Mouse (Mus musculus) kidney, embryonic 16.5 days (tissue): ENCODE measurements around the gene Anpep. TPM values are rescaled to one million over a fixed set of nuclear protein-coding genes. Genes with fewer than 3 reads are reported as not detected.

Source experiments
- ATAC-seq: fragments of 200-750 bp; cut with Nextera tagmentation; 2 replicates; pipeline ENCODE4 v1.8.0; 2017; ENCODE audit warnings: moderate TSS enrichment; ENCODE audit not compliant: low FRiP score, low TSS enrichment
- H3K27ac ChIP-seq: fragments of 300-500 bp; sonication (generic); 2 replicates; pipeline ENCODE4 v1.5.1; 2014; ENCODE audit warnings: low read length
- H3K27me3 ChIP-seq: fragments of 300-500 bp; sonication (generic); 2 replicates; pipeline ENCODE4 v1.6.1; 2014; ENCODE audit warnings: low read length, control low read depth, mixed read lengths; ENCODE audit not compliant: insufficient read depth
- H3K36me3 ChIP-seq: fragments of 300-500 bp; sonication (generic); 2 replicates; pipeline ENCODE4 v1.6.1; 2014; ENCODE audit warnings: low read length, control low read depth, mixed read lengths; ENCODE audit not compliant: insufficient read depth
- H3K4me1 ChIP-seq: fragments of 300-500 bp; sonication (generic); 2 replicates; pipeline ENCODE4 v1.6.1; 2014; ENCODE audit warnings: low read length, control low read depth, mixed read lengths; ENCODE audit not compliant: insufficient read depth
- H3K4me2 ChIP-seq: fragments of 300-500 bp; sonication (generic); replicated peaks from 2 replicates; pipeline ENCODE4 v1.6.1; 2014; ENCODE audit warnings: low read depth, low read length
- H3K4me3 ChIP-seq: fragments of 300-500 bp; sonication (generic); 2 replicates; pipeline ENCODE4 v1.5.1; 2014; ENCODE audit warnings: mild to moderate bottlenecking, low read length
- H3K9ac ChIP-seq: fragments of 300-500 bp; sonication (generic); replicated peaks from 2 replicates; pipeline ENCODE4 v1.6.1; 2014; ENCODE audit warnings: low read length
- H3K9me3 ChIP-seq: fragments of 300-500 bp; sonication (generic); 2 replicates; pipeline ENCODE4 v1.6.1; 2016; ENCODE audit warnings: low read length, control low read depth
- WGBS: fragments of 180-500 bp; shearing (Covaris S2); extraction: QIAGEN DNeasy Blood & Tissue Kit; methylation state at CpG from one replicate; pipeline ENCODE4 v1.1.7; 2014; 5-methylcytosine and 5-hydroxymethylcytosine counted together
- polyA plus RNA-seq: library from polyadenylated mRNA; unstranded; fragments of >200 nt; fragmentation: Nextera tagmentation; extraction: Ambion mirVana; gene quantifications from 2 replicates; pipeline ENCODE4 v1.2.1, GENCODE M21; 2015

Gene Anpep
- polyA plus RNA-seq, 1 experiment from 2014 or later = 164 TPM

DNA sequence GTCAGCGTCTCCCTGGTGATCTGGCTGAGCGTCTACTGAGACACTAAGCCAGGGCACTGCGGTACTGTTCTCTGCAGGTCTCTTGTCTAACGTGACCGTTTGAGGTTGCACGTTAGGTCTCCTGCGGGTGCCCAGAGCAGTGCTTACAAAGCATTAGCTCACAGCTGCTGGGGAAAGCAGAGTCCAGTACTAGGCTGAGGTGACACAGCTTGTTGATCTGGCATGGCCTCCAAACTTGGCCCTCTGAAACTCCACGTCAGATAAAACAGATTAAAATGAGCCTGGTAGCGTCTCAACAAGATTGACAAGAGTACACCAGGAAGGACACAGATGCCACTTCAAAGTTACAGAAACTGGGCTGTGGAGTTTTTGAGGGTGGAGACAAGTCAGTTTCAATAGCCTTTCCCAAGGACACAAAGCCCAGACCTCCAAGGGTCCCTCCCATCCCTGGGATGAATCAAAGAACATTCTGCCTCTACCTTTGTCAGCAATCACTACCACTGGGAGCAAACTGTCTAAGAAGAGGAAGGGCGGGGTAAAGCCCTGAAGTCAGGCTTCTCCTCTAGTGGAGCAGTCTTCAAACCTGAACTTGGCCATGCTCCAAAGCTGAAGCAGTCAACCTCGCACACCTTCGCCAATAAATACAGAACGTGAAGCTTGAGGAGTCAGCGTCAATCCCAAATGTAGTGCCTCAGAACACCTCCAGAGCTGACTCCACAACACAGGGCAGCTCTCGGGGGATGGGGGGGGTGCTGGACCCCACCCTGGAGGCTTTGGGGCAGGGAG, 29.8 kb upstream of the Anpep start:
- ATAC-seq = 0 out of 2 replicates have a peak, but pooled peaks have one; percentile 16
- H3K27ac ChIP-seq = peak overlapping the region; percentile 31; the same call in 1 of the 2 replicates
- H3K27me3 ChIP-seq = no peaks in the 10 kb centered on the region
- WGBS = 73% methylated on average over 15 of the region's 15 CpGs
- H3K36me3 ChIP-seq = no peaks in the 10 kb centered on the region
- H3K4me3 ChIP-seq = no peak overlapping the region
- peaks cover 27% of the 10 kb centered on the region; the same call in 1 of the 2 replicates for H3K4me1 ChIP-seq
- H3K9ac ChIP-seq = no peak overlapping the region
- H3K4me2 ChIP-seq = no peak overlapping the region
- H3K9me3 ChIP-seq = no peaks in the 10 kb centered on the region

DNA sequence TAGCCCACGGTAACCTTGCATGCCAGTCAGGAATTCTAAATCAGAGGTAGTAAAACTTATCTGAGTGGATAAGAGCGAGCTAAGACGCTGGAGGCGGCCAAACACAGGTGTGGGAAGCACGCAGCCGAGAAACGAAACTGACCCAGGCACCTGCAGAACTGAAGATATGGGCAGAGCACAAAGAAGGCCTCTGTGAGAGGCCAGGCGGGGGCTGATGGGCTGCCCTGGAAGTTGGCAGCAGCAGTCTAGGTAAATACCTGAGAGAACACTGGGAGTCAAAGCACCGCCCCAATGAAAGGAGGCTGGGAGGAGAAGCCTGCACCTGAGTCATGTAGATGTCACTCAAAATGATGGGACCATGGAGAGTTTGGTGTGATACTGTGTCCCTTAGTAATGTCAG, 27.7 kb upstream of the Anpep start:
- H3K4me2 ChIP-seq = no peak overlapping the region
- peaks cover 27% of the 10 kb centered on the region; the same call in 1 of the 2 replicates for H3K4me1 ChIP-seq
- H3K4me3 ChIP-seq = no peak overlapping the region
- H3K27ac ChIP-seq = peak overlapping the region; percentile 59
- peak; percentile 24; the same call in 1 of the 2 replicates for ATAC-seq
- 79% methylated on average over 9 of the region's 9 CpGs for WGBS
- no peaks in the 10 kb centered on the region for H3K9me3 ChIP-seq
- no peaks in the 10 kb centered on the region for H3K36me3 ChIP-seq
- no peaks in the 10 kb centered on the region for H3K27me3 ChIP-seq
- H3K9ac ChIP-seq = no peak overlapping the region

DNA sequence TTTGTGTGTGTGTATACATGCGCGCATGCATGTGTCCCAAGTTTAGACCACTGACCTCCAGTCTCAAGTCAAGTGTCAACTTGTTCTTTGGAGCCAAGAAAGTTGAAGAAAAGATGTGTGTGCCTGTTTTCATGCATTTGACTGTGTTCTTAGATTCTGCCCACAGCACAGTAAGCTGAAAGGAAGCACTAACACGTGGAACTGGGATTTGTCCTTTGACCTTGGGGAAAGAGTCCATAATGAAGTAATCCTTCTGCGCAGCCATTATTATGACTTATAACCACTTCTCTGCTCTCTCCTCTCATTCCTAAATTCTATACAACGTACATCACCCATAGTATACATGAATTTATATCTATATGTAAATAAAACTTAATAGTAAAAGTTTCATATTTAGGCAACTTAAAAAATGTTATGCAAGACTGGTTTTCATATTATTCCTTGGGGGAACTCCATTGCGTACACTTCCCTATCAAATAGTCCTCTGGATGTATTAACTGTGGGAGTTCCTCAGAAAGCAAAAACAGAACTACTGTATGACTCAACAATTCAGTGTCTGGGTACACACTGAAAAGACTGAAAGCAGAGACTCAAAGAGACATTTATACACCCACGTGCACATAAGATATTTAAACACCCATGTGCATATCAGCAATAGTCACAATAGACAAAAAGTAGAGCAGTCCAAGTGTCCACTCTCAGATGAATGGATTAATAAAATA, 22.9 kb upstream of the Anpep start:
- H3K9ac ChIP-seq = no peak overlapping the region
- no peak overlapping the region for H3K4me2 ChIP-seq
- no peak overlapping the region for H3K27ac ChIP-seq
- no peaks in the 10 kb centered on the region for H3K27me3 ChIP-seq
- H3K36me3 ChIP-seq = peaks cover 12% of the 10 kb centered on the region
- H3K4me3 ChIP-seq = no peak overlapping the region
- H3K9me3 ChIP-seq = no peaks in the 10 kb centered on the region
- WGBS = 85% methylated on average over 7 of the region's 7 CpGs
- H3K4me1 ChIP-seq = peaks cover 31% of the 10 kb centered on the region
- no peak for ATAC-seq

DNA sequence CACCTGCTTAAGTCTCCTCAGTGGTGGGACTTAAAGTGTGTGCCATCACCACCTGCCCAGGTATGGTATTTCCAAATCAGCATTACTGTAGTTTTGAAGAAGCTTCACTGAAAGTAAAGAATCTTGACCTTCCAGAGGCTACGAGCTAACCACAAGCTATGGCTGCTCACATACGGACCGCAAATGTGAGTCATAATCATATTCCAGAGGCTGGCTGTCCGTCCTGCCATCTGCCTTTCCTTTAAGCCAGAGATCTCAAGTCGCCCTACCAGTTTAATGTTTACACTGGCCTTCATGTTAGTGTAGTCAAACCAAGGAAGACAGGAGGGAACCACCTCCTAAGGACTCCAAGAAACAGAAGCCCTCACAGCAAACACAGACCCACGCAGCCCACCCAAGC, 21.0 kb upstream of the Anpep start:
- no peak for ATAC-seq
- peaks cover 13% of the 10 kb centered on the region for H3K36me3 ChIP-seq

DNA sequence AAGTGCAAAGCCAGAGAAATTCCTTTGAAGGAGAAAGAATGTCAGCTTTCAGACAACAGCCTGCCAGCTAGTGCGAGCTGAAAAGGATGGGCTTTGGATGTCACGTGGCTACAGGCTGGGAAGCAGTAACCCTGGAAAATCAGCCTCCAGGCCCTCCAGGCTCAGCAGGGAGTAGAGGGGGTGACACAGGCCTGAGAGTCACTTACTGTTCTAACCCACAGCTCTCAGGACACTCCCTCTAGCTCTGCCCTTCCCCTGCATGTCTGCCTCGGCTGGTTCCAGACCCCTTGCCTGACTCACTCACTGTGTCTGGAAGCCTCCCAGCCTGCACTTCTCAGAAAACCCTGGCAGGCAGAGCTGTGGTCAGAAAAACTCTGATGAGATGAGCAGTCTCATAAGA, 20.1 kb upstream of the Anpep start:
- H3K9ac ChIP-seq = no peak overlapping the region
- peaks cover 13% of the 10 kb centered on the region for H3K36me3 ChIP-seq
- no peaks in the 10 kb centered on the region for H3K9me3 ChIP-seq
- H3K4me3 ChIP-seq = no peak overlapping the region
- peak; percentile 75 for ATAC-seq
- H3K27ac ChIP-seq = peak overlapping the region; percentile 57; the same call in 1 of the 2 replicates
- H3K27me3 ChIP-seq = no peaks in the 10 kb centered on the region
- H3K4me2 ChIP-seq = no peak overlapping the region
- WGBS = 30% methylated on average over 3 of the region's 3 CpGs
- peaks cover 14% of the 10 kb centered on the region; the same call in 1 of the 2 replicates for H3K4me1 ChIP-seq

More for the DNA sequence above, 21.0 kb upstream of the Anpep start:
- Histone ChIP-seq H3K9me3 (no peaks in the 10 kb centered on the region), H3K4me3 (no peak overlapping the region), H3K4me1 (peaks cover 23% of the 10 kb centered on the region), H3K27ac (peak overlapping the region; percentile 7; the same call in 1 of the 2 replicates), H3K4me2 (no peak overlapping the region), H3K27me3 (no peaks in the 10 kb centered on the region), H3K9ac (no peak overlapping the region)
- 92% methylated on average over 6 of the region's 6 CpGs for WGBS

DNA sequence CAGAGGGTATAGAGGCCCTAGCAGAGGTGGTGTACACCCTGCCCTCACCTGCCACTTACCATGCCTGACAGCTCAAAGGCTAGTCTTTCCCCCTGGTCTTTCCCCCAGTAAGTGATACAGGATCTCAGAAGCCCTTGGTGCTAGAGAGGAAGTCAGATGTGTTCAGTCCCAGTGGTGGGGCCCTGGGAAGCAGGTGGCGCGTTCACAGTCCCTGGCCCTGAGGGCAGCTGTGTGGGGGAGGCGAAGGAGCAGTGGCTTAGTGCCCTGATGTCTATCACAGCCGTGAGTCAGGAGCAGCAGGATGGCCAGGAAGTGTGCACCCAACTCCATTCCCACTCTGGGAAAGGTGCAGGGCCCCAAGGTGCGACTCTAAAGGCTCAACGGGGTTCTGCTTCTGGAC, 19.2 kb upstream of the Anpep start:
- Histone ChIP-seq H3K4me3 (no peak overlapping the region), H3K27me3 (no peaks in the 10 kb centered on the region), H3K9me3 (no peaks in the 10 kb centered on the region), H3K4me1 (peaks cover 14% of the 10 kb centered on the region; the same call in 1 of the 2 replicates), H3K27ac (peak overlapping the region; percentile 57), H3K4me2 (no peak overlapping the region), H3K36me3 (peaks cover 13% of the 10 kb centered on the region), H3K9ac (no peak overlapping the region)
- 57% methylated on average over 6 of the region's 6 CpGs for WGBS
- ATAC-seq = peak; percentile 50; the same call in 1 of the 2 replicates

DNA sequence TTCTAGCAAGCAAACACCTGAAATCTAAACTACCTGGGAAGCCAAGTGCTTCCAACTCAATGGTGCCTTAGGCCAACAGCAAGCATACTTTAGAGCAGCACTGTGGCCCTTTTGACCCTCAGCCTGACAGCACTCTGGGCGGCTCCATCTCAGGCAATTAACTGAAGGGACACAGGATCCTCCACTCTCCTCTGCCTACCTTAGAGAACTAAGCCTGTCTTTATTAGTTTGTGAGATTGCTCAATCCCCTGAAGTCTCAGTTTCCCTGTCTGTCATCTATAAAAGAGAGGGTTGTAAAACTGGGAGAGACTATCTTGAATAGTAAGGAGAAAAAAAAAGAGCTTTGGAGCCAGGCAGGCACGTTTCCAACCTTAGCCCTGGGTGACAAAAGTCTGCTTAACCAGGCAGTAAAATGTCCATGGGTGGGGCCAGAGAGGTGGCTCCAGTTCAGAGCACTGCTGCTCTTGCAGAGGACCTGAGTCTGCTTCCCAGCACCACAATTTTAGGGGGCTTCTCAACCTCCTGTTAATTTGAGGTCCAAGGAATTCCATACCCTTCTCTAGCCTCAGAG, 17.7 kb upstream of the Anpep start:
- no peak overlapping the region for H3K4me3 ChIP-seq
- 26% methylated on average over 2 of the region's 2 CpGs for WGBS
- no peaks in the 10 kb centered on the region for H3K27me3 ChIP-seq
- no peak overlapping the region for H3K4me2 ChIP-seq
- H3K9ac ChIP-seq = no peak overlapping the region
- peaks cover 13% of the 10 kb centered on the region for H3K36me3 ChIP-seq
- peaks cover 14% of the 10 kb centered on the region; the same call in 1 of the 2 replicates for H3K4me1 ChIP-seq
- no peak for ATAC-seq
- no peaks in the 10 kb centered on the region for H3K9me3 ChIP-seq
- H3K27ac ChIP-seq = no peak overlapping the region

DNA sequence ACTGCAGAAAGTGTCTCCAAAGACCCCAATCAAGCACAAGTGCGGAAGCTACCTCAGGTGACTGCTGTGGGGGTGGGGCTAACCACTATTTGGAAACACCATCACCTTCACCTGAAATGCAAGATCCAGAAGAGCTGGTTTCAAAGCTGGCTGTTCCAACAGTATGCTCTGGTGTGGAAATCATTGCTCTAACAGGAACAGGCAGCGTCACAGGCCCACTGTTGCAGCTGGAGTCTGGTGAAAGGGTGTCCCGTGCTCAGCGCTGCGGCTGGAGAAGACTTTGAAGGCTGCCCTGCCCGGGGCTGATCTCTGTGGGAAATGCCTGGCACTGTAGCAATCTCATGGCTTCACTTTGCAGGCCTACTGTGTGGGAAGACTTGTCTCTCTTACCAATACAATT, 12.5 kb upstream of the Anpep start:
- Histone ChIP-seq H3K27ac (no peak overlapping the region), H3K27me3 (no peaks in the 10 kb centered on the region), H3K4me2 (no peak overlapping the region), H3K9ac (no peak overlapping the region), H3K4me3 (no peak overlapping the region), H3K4me1 (peaks cover 9% of the 10 kb centered on the region), H3K9me3 (no peaks in the 10 kb centered on the region), H3K36me3 (no peaks in the 10 kb centered on the region)
- 77% methylated on average over 6 of the region's 6 CpGs for WGBS
- ATAC-seq = no peak

DNA sequence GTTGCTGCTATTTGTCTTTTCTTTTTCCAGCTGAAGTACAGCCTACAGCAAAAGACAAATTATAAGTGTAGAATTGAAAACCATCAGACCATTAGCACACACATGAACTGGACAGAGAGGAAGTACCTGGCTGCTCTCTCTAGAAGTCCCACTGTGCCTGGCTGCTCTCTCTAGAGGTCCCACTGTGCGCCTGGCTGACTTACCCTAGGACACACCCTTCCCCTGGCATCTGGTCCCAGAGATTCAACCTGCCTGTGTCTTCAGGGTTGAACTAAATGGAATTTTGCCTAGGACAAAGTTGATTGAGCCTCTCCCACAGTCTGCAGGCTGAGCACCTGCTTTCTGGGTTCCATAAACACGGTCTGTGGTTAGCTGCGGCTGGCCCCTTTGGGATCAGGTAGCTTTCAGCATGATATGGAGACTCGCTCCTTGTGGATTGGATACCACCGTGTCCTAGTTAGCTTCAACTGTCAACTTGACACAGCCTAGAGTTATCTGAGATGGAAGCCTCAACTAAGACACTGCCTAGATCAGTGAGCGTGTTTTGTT, 11.0 kb upstream of the Anpep start:
- 73% methylated on average over 6 of the region's 6 CpGs for WGBS
- no peaks in the 10 kb centered on the region for H3K27me3 ChIP-seq
- no peak overlapping the region for H3K4me2 ChIP-seq
- no peak overlapping the region for H3K27ac ChIP-seq
- ATAC-seq = no peak
- no peak overlapping the region for H3K9ac ChIP-seq
- peaks cover 9% of the 10 kb centered on the region for H3K4me1 ChIP-seq
- H3K9me3 ChIP-seq = no peaks in the 10 kb centered on the region
- no peaks in the 10 kb centered on the region for H3K36me3 ChIP-seq
- no peak overlapping the region for H3K4me3 ChIP-seq
